Comparison of ENCODE assay signal across 32 mouse cellular contexts in the genomic region with DNA sequence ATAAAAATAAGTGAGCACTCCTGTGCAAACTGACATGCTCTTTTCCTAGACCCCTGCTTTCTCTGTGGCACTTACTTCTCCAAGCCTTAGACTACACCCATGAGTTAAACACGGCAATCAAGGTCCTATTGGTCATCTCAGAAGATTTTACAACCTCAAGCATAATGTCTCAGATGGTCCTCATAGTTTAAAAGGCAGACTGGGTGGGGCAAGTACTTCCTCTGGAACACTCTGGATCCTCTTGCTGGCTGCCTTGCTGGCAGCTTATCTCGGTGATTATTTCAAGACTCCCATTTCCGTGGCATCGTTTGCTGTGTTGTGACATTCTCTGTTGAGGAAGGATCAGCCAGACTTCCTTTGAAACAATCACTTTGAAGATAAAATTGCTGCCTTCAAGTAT. TPM values are rescaled to one million over a fixed set of nuclear protein-coding genes. Genes with fewer than 3 reads are reported as not detected.
DNase-seq lines count a peak whose midpoint lies in the region; ATAC-seq and TF ChIP-seq lines count a peak whose summit lies in the region.
"Had no signal": no experiment of that assay in that cellular context is flagged by ENCODE, and none has a peak within 500 bp of the region (broad histone marks: within the 10 kb centered on the region; RNA-seq: fewer than 3 reads in every experiment).

No protein-coding gene starts in this region.

- no peak overlapping the region for H3K9ac ChIP-seq in intestine, embryonic 15.5 days
- H3K9ac ChIP-seq in intestine, postnatal 0 days (ENCODE audit: low read depth, low read length): no peak overlapping the region
- H3K9ac ChIP-seq: embryonic facial prominence, embryonic 13.5 days; forebrain, embryonic 12.5 days; forebrain, embryonic 15.5 days; heart, embryonic 13.5 days; hindbrain, embryonic 14.5 days had no signal

- peak; percentile 74 for ATAC-seq in intestine, embryonic 15.5 days
- no peak for ATAC-seq in intestine, postnatal 0 days
- ATAC-seq in granulocyte monocyte progenitor cell, adult 5-6 weeks (replicated peaks; ENCODE audit: poor library complexity, severe bottlenecking): peak; percentile 14; the same call in 1 of the 2 replicates
- ATAC-seq: forebrain, embryonic 15.5 days; hindbrain, postnatal 0 days; inflammation-experienced regulatory T-cells, adult 6 months; Patski had no signal

- no peaks in the 10 kb centered on the region for H3K27me3 ChIP-seq in intestine, embryonic 15.5 days (replicated peaks)
- H3K27me3 ChIP-seq in intestine, postnatal 0 days (replicated peaks; ENCODE audit: control insufficient read depth, insufficient read depth, low read length): no peaks in the 10 kb centered on the region
- H3K27me3 ChIP-seq: CH12.LX; embryonic facial prominence, embryonic 13.5 days; forebrain, embryonic 12.5 days; forebrain, embryonic 15.5 days; heart, embryonic 13.5 days had no signal

- DNase-seq in ZHBTc4 (ENCODE audit: low read depth, low spot score): peak; percentile 25
- DNase-seq in kidney, postnatal 25 days: no peak
- DNase-seq in left cerebral cortex, adult 18-20 months (ENCODE audit: low spot score in 2 of 2): no peak
- DNase-seq: adrenal gland, adult 2 months; adrenal gland, postnatal 14 days; B cell, adult 2 months; cerebellum, adult 11-12 months; cerebellum, adult 8-10 months; cerebellum, postnatal 10 days; cerebellum, postnatal 36 days; embryo, embryonic 11 days; gastrocnemius, postnatal 10 days; gastrocnemius, postnatal 36 days; heart, adult 2 months; heart, postnatal 14 days; heart, postnatal 4 days had no signal

- no peaks in the 10 kb centered on the region for H3K4me1 ChIP-seq in intestine, embryonic 15.5 days (replicated peaks)
- no peaks in the 10 kb centered on the region for H3K4me1 ChIP-seq in intestine, postnatal 0 days (replicated peaks; ENCODE audit: control insufficient read depth, insufficient read depth, low read length)
- H3K4me1 ChIP-seq: embryonic facial prominence, embryonic 10.5 days; embryonic facial prominence, embryonic 13.5 days; forebrain, embryonic 12.5 days; forebrain, embryonic 15.5 days; heart, embryonic 13.5 days had no signal

- H3K9me3 ChIP-seq in intestine, embryonic 15.5 days: no peaks in the 10 kb centered on the region
- no peaks in the 10 kb centered on the region for H3K9me3 ChIP-seq in intestine, postnatal 0 days (ENCODE audit: control insufficient read depth)
- H3K9me3 ChIP-seq: embryonic facial prominence, embryonic 10.5 days; embryonic facial prominence, embryonic 13.5 days; forebrain, embryonic 12.5 days; forebrain, embryonic 15.5 days; heart, embryonic 10.5 days had no signal

- no peak overlapping the region for H3K27ac ChIP-seq in intestine, embryonic 15.5 days
- no peak overlapping the region for H3K27ac ChIP-seq in intestine, postnatal 0 days (ENCODE audit: low read depth, low read length)
- H3K27ac ChIP-seq: embryonic facial prominence, embryonic 10.5 days; embryonic facial prominence, embryonic 13.5 days; forebrain, embryonic 12.5 days; forebrain, embryonic 15.5 days; heart, adult 2 months; heart, embryonic 10.5 days; heart, embryonic 13.5 days; hindbrain, embryonic 14.5 days; hindbrain, postnatal 0 days had no signal

- no peak overlapping the region for H3K4me2 ChIP-seq in intestine, embryonic 15.5 days (replicated peaks)
- no peak overlapping the region for H3K4me2 ChIP-seq in intestine, postnatal 0 days (replicated peaks; ENCODE audit: low read depth)
- H3K4me2 ChIP-seq: embryonic facial prominence, embryonic 13.5 days; forebrain, embryonic 12.5 days; forebrain, embryonic 15.5 days; heart, embryonic 13.5 days; hindbrain, embryonic 14.5 days had no signal

- TF ChIP-seq CTCF in intestine, postnatal 0 days (IDR thresholded peaks at IDR 0.05; ENCODE audit: low read depth): no peak

- WGBS in intestine, embryonic 15.5 days: 20% methylated on average over 4 of the region's 4 CpGs
- 15% methylated on average over 4 of the region's 4 CpGs for WGBS in intestine, postnatal 0 days

- H3K36me3 ChIP-seq in intestine, embryonic 15.5 days: no peaks in the 10 kb centered on the region
- no peaks in the 10 kb centered on the region for H3K36me3 ChIP-seq in intestine, postnatal 0 days (ENCODE audit: control insufficient read depth, insufficient read depth)
- H3K36me3 ChIP-seq: embryonic facial prominence, embryonic 10.5 days; embryonic facial prominence, embryonic 13.5 days; forebrain, embryonic 12.5 days; forebrain, embryonic 15.5 days; G1E; heart, embryonic 10.5 days; heart, embryonic 13.5 days had no signal

- H3K4me3 ChIP-seq in intestine, embryonic 15.5 days (replicated peaks): no peak overlapping the region
- H3K4me3 ChIP-seq in intestine, postnatal 0 days (ENCODE audit: low read depth, low read length): no peak overlapping the region
- H3K4me3 ChIP-seq: embryonic facial prominence, embryonic 10.5 days; embryonic facial prominence, embryonic 13.5 days; erythroblast, embryonic 14.5 days; forebrain, embryonic 12.5 days; forebrain, embryonic 15.5 days; heart, adult 2 months; heart, embryonic 10.5 days; heart, embryonic 13.5 days had no signal

RNA-seq across cellular contexts. Expression of gene Olfml1, which starts 27.2 kb away (rescaled TPM):
- 13.1 and 15.2 TPM in 2 replicates for polyA plus RNA-seq in intestine, embryonic 15.5 days (2015; fragmentation: Nextera tagmentation; extraction: Ambion mirVana)
- polyA plus RNA-seq in intestine, postnatal 0 days (2015; fragmentation: Nextera tagmentation; extraction: Ambion mirVana): 7.3 and 7.4 TPM in 2 replicates
- not detected in 2 replicates for total RNA-seq in granulocyte monocyte progenitor cell, adult 5-6 weeks (2014; fragmentation: Nextera tagmentation)
- not detected in 2 replicates for total RNA-seq in granulocyte monocyte progenitor cell, adult 5-6 weeks (2017)
- total RNA-seq in left cerebral cortex, adult 18-20 months (2021): 10 to 100 TPM; 10.3 to 10.8 TPM
- total RNA-seq: CH12.LX, G1E had no signal
- polyA plus RNA-seq: erythroblast, embryonic 14.5 days; G1E; inflammation-experienced regulatory T-cells, adult 6 months; Patski had no signal

RNA-seq across cellular contexts. Expression of gene Ppfibp2, which starts 55.0 kb away (rescaled TPM):
- 11.5 and 12.8 TPM in 2 replicates for polyA plus RNA-seq in intestine, embryonic 15.5 days (2015; fragmentation: Nextera tagmentation; extraction: Ambion mirVana)
- 9.8 and 10.7 TPM in 2 replicates for polyA plus RNA-seq in intestine, postnatal 0 days (2015; fragmentation: Nextera tagmentation; extraction: Ambion mirVana)
- total RNA-seq in granulocyte monocyte progenitor cell, adult 5-6 weeks (2014; fragmentation: Nextera tagmentation): 3.0 and 9.9 TPM in 2 replicates
- 5.6 and 6.6 TPM in 2 replicates for total RNA-seq in granulocyte monocyte progenitor cell, adult 5-6 weeks (2017)
- 1 to 10 TPM; 7.1 to 7.6 TPM for total RNA-seq in left cerebral cortex, adult 18-20 months (2021)
- polyA plus RNA-seq: G1E had no signal

Comparison
In these comparisons a context has a peak if more than half of its experiments do, and no peak if none do; other contexts are left out.
1. RNA of gene Olfml1, which starts 27.2 kb away (total RNA-seq): 10.3 to 10.8 TPM in left cerebral cortex, adult 18-20 months; not detected in granulocyte monocyte progenitor cell, adult 5-6 weeks; every median in the first group is over 10 times any median in the second.